Mouse (Mus musculus): ENCODE results near the gene Pgc. TPM values are rescaled to one million over a fixed set of nuclear protein-coding genes. Genes with fewer than 3 reads are reported as not detected.

Gene Pgc
- total and polyA plus RNA-seq, 2 experiments from 2014 or later, result not detected

DNA sequence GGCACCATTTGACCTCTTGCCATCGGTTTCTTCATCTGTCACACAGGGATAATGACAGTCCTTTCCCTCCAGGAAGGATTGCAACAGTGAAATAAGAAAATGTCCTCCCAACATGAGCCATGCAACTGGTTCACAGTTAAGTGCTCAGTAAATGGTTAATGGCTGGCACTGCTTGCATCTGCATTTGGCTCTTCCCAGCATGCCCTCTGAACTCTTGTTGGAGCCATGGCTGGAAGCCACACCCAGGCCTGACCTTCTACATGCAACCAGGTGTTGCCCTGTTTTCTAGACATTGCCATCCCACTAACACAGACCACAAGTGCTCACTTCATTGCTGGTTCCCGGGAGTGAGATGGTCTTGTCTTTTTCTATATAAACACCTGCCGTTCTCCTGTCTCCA, 18.7 kb upstream of the Pgc start:
- no peaks in the 10 kb centered on the region for H3K9me3 ChIP-seq (replicated peaks; ENCODE audit: control insufficient read depth, low read length)
- ATAC-seq (ENCODE audit: insufficient read depth, low read depth) (no peak), DNase-seq (ENCODE audit: low spot score) (no peak)
- H3K36me3 ChIP-seq (replicated peaks; ENCODE audit: control insufficient read depth, insufficient read depth, low read length), result peaks cover 7% of the 10 kb centered on the region; the same call in 1 of the 2 replicates
- H3K4me2 ChIP-seq (ENCODE audit: low read depth, low read length), result no peak overlapping the region
- TF ChIP-seq CTCF (IDR thresholded peaks at IDR 0.05; ENCODE audit: low read depth) (no peak), EP300 (IDR thresholded peaks at IDR 0.05; ENCODE audit: low read depth) (no peak)
- H3K4me3 ChIP-seq (ENCODE audit: low read depth, low read length), result no peak overlapping the region
- no peak overlapping the region for H3K27ac ChIP-seq (ENCODE audit: low read depth)
- no peaks in the 10 kb centered on the region for H3K4me1 ChIP-seq (ENCODE audit: control insufficient read depth, insufficient read depth)
- no peak overlapping the region for H3K9ac ChIP-seq (replicated peaks; ENCODE audit: low read depth, low read length)
- no peaks in the 10 kb centered on the region for H3K27me3 ChIP-seq (ENCODE audit: control insufficient read depth, insufficient read depth, low read length)
- WGBS, result 78% methylated on average over 3 of the region's 3 CpGs

DNA sequence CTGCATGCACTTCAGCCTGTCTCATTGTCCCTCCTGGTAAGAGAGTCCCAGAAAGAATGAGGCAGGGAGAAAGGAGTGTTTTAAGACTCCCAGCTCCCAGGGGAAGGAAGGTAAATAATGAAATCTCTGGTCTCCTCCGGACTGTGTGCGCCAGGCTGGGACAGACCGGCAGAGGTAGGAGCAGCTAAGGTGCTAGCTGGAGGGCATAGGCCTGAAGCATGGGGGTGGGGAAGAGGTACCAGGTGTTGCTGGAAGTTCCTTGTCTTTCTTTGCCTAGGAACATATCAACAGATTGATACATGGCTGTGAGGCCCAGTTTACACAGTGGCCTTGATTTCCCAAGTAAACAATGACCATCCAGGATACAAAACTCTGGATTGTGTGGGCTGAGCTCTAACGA, 17.7 kb upstream of the Pgc start:
- TF ChIP-seq CTCF (IDR thresholded peaks at IDR 0.05; ENCODE audit: low read depth) (no peak), EP300 (IDR thresholded peaks at IDR 0.05; ENCODE audit: low read depth) (no peak)
- DNase-seq (ENCODE audit: low spot score), result no peak
- H3K36me3 ChIP-seq (replicated peaks; ENCODE audit: control insufficient read depth, insufficient read depth, low read length), result no peaks in the 10 kb centered on the region; the same call in 1 of the 2 replicates
- H3K9ac ChIP-seq (replicated peaks; ENCODE audit: low read depth, low read length), result no peak overlapping the region
- no peak overlapping the region for H3K4me2 ChIP-seq (ENCODE audit: low read depth, low read length)
- no peaks in the 10 kb centered on the region for H3K9me3 ChIP-seq (replicated peaks; ENCODE audit: control insufficient read depth, low read length)
- no peak overlapping the region for H3K27ac ChIP-seq (ENCODE audit: low read depth)
- H3K4me1 ChIP-seq (ENCODE audit: control insufficient read depth, insufficient read depth), result no peaks in the 10 kb centered on the region
- H3K4me3 ChIP-seq (ENCODE audit: low read depth, low read length), result no peak overlapping the region
- WGBS, result 66% methylated on average over 4 of the region's 4 CpGs
- H3K27me3 ChIP-seq (ENCODE audit: control insufficient read depth, insufficient read depth, low read length), result no peaks in the 10 kb centered on the region
- ATAC-seq (ENCODE audit: insufficient read depth, low read depth), result no peak

DNA sequence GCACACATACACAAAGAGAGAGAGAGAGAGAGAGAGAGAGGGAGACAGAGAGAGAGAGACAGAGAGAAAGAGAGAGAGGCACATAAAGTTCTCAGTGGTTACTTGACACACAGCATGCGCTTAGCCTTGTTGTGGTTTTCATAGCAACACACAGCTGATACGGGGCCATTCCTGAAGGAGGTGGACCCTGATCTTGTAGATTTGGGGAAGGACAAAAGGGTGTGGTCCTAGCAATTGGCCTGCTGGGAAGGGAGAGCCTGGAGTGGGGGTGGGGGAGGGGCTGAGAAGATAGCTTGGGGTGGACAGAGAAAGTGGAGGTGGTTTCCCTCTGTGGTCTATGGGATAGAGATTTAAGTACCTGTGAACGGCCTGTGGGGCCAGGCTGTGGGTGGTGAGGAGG, 16.6 kb upstream of the Pgc start:
- WGBS, result 69% methylated on average over 3 of the region's 3 CpGs
- Histone ChIP-seq H3K9ac (replicated peaks; ENCODE audit: low read depth, low read length) (no peak overlapping the region), H3K9me3 (replicated peaks; ENCODE audit: control insufficient read depth, low read length) (no peaks in the 10 kb centered on the region), H3K27ac (ENCODE audit: low read depth) (no peak overlapping the region), H3K4me2 (ENCODE audit: low read depth, low read length) (no peak overlapping the region), H3K4me3 (ENCODE audit: low read depth, low read length) (no peak overlapping the region), H3K27me3 (ENCODE audit: control insufficient read depth, insufficient read depth, low read length) (no peaks in the 10 kb centered on the region), H3K4me1 (ENCODE audit: control insufficient read depth, insufficient read depth) (no peaks in the 10 kb centered on the region), H3K36me3 (replicated peaks; ENCODE audit: control insufficient read depth, insufficient read depth, low read length) (no peaks in the 10 kb centered on the region)
- TF ChIP-seq CTCF (IDR thresholded peaks at IDR 0.05; ENCODE audit: low read depth) (no peak), EP300 (IDR thresholded peaks at IDR 0.05; ENCODE audit: low read depth) (no peak)
- ATAC-seq (ENCODE audit: insufficient read depth, low read depth), result no peak
- DNase-seq (ENCODE audit: low spot score), result no peak

DNA sequence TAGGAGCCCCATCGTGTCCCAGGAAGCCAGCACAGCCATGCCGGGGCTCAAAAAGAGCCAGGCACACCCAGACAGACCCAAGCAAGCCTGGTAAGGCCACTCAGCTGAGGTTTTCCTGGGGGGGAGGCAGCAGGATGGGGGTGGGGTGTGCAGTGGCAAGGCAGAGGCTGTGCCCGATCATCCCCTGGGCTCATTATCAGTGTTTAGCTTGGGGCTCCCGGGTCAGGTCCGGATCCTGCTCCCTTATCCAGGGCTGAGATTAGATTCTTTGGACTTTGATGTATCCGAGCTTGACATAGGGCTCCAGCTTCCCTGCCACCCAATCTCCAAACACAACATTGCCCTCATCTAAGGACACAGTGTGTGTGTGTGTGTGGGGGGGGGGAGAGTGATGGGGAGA, 14.8 kb upstream of the Pgc start:
- Histone ChIP-seq H3K9me3 (replicated peaks; ENCODE audit: control insufficient read depth, low read length) (no peaks in the 10 kb centered on the region), H3K4me1 (ENCODE audit: control insufficient read depth, insufficient read depth) (no peaks in the 10 kb centered on the region), H3K4me2 (ENCODE audit: low read depth, low read length) (no peak overlapping the region), H3K4me3 (ENCODE audit: low read depth, low read length) (no peak overlapping the region), H3K27ac (ENCODE audit: low read depth) (no peak overlapping the region), H3K27me3 (ENCODE audit: control insufficient read depth, insufficient read depth, low read length) (no peaks in the 10 kb centered on the region), H3K9ac (replicated peaks; ENCODE audit: low read depth, low read length) (no peak overlapping the region), H3K36me3 (replicated peaks; ENCODE audit: control insufficient read depth, insufficient read depth, low read length) (no peaks in the 10 kb centered on the region)
- 19% methylated on average over 6 of the region's 6 CpGs for WGBS
- DNase-seq (ENCODE audit: low spot score), result no peak
- ATAC-seq (ENCODE audit: insufficient read depth, low read depth), result no peak
- TF ChIP-seq EP300 (IDR thresholded peaks at IDR 0.05; ENCODE audit: low read depth), result no peak

DNA sequence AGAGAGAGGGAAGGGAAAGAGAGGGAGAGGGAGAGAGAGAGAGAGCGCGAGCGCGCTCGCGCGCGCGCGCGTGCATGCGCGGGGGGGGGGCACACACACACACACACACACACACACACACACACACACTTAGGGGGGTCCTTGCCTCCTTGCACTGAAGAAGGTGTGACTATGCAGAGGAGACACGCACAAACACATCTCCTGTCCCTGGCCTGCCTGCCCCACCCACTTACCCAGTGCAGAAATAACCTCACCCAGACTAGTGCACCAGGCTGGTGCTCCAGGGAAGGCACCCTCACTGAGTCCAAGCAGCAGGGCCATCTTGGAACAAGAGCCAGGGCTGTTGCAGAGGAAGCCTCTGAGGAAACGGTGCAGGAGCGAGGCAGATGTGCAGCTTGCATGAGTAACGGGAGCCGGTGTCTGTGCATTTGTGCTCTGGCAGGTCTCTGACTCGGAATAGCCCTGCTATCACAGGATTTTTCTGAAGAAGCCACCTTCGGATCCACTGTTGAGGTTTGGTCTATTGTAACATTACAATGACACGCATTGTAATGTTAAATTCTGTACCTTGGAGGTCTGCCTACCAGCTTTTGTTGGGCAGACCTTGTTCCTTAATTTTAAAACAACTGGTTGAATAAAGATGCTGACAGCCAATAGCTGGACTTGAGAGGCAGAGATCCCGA, 13.6 kb upstream of the Pgc start:
- H3K27me3 ChIP-seq (ENCODE audit: control insufficient read depth, insufficient read depth, low read length), result no peaks in the 10 kb centered on the region
- H3K9ac ChIP-seq (replicated peaks; ENCODE audit: low read depth, low read length), result no peak overlapping the region
- H3K4me1 ChIP-seq (ENCODE audit: control insufficient read depth, insufficient read depth), result no peaks in the 10 kb centered on the region
- 56% methylated on average over 13 of the region's 22 CpGs for WGBS
- TF ChIP-seq EP300 (IDR thresholded peaks at IDR 0.05; ENCODE audit: low read depth) (no peak), CTCF (IDR thresholded peaks at IDR 0.05; ENCODE audit: low read depth) (no peak)
- no peak overlapping the region for H3K27ac ChIP-seq (ENCODE audit: low read depth)
- DNase-seq (ENCODE audit: low spot score) (no peak), ATAC-seq (ENCODE audit: insufficient read depth, low read depth) (0 out of 2 replicates have a peak, but pooled peaks have one; percentile 47)
- H3K4me2 ChIP-seq (ENCODE audit: low read depth, low read length), result no peak overlapping the region
- no peaks in the 10 kb centered on the region for H3K36me3 ChIP-seq (replicated peaks; ENCODE audit: control insufficient read depth, insufficient read depth, low read length)
- H3K9me3 ChIP-seq (replicated peaks; ENCODE audit: control insufficient read depth, low read length), result no peaks in the 10 kb centered on the region
- H3K4me3 ChIP-seq (ENCODE audit: low read depth, low read length), result no peak overlapping the region

DNA sequence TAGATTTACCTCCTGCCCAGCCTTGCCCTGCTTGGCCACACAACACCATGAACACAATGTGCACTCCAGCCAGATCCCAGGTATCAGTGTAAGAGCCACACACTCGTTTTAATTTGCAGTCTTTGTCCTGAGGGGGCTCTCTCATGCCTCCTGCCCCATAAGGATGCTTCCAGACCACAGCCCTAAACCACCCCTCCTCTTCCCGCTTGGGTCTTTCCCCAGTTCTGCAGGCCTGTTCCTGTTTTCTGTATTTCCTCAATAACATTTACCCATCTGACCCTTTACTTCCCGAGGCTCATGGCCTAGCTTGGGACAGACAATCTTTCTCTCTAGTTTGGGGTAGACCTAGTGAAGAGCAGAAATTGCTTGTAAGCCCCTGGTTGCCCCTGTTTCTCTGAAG, 11.6 kb upstream of the Pgc start:
- no peak overlapping the region for H3K27ac ChIP-seq (ENCODE audit: low read depth)
- no peaks in the 10 kb centered on the region for H3K9me3 ChIP-seq (replicated peaks; ENCODE audit: control insufficient read depth, low read length)
- H3K36me3 ChIP-seq (replicated peaks; ENCODE audit: control insufficient read depth, insufficient read depth, low read length), result no peaks in the 10 kb centered on the region
- no peaks in the 10 kb centered on the region for H3K27me3 ChIP-seq (ENCODE audit: control insufficient read depth, insufficient read depth, low read length)
- no peak overlapping the region for H3K4me3 ChIP-seq (ENCODE audit: low read depth, low read length)
- ATAC-seq (ENCODE audit: insufficient read depth, low read depth), result no peak
- WGBS, result 51% methylated on average over 3 of the region's 3 CpGs
- H3K4me1 ChIP-seq (ENCODE audit: control insufficient read depth, insufficient read depth), result no peaks in the 10 kb centered on the region
- H3K9ac ChIP-seq (replicated peaks; ENCODE audit: low read depth, low read length), result no peak overlapping the region
- DNase-seq (ENCODE audit: low spot score), result no peak
- H3K4me2 ChIP-seq (ENCODE audit: low read depth, low read length), result no peak overlapping the region
- no peak for TF ChIP-seq EP300 (IDR thresholded peaks at IDR 0.05; ENCODE audit: low read depth)
- TF ChIP-seq CTCF (IDR thresholded peaks at IDR 0.05; ENCODE audit: low read depth), result no peak

Measured in heart, postnatal 0 days (tissue).